10 mouse cellular contexts compared by ENCODE assay signal in genomic region chr2:11425421-11426131, GRCm38 (mm10).
DNase-seq lines count a peak whose midpoint lies in the region; ATAC-seq and TF ChIP-seq lines count a peak whose summit lies in the region.
"Had no signal": no experiment of that assay in that cellular context is flagged by ENCODE, and none has a peak within 500 bp of the region (broad histone marks: within the 10 kb centered on the region; RNA-seq: fewer than 3 reads in every experiment).

No protein-coding gene starts in this region.

- intact Hi-C loops in gastrocnemius, adult 2 months (cut with DNase I) = no loop called here

- H3K27me3 ChIP-seq in intestine, postnatal 0 days (replicated peaks; ENCODE audit: control insufficient read depth, insufficient read depth, low read length) = no peaks in the 10 kb centered on the region
- no peaks in the 10 kb centered on the region for H3K27me3 ChIP-seq in lung, embryonic 15.5 days
- H3K27me3 ChIP-seq in forebrain, postnatal 0 days (ENCODE audit: insufficient read depth, low read length) = no peaks in the 10 kb centered on the region
- H3K27me3 ChIP-seq: embryonic facial prominence, embryonic 15.5 days; midbrain, embryonic 12.5 days had no signal

- no peak overlapping the region for H3K4me3 ChIP-seq in gastrocnemius, adult 2 months
- H3K4me3 ChIP-seq in intestine, postnatal 0 days (ENCODE audit: low read depth, low read length) = no peak overlapping the region
- H3K4me3 ChIP-seq in lung, embryonic 15.5 days = no peak overlapping the region
- H3K4me3 ChIP-seq in forebrain, postnatal 0 days (ENCODE audit: low read depth, low read length) = no peak overlapping the region
- H3K4me3 ChIP-seq: embryonic facial prominence, embryonic 15.5 days; midbrain, embryonic 12.5 days had no signal

- TF ChIP-seq CTCF in gastrocnemius, adult 2 months (IDR thresholded peaks at IDR 0.05) = no peak
- no peak for TF ChIP-seq CTCF in intestine, postnatal 0 days (IDR thresholded peaks at IDR 0.05; ENCODE audit: low read depth)
- TF ChIP-seq CTCF in forebrain, postnatal 0 days (IDR thresholded peaks at IDR 0.05; ENCODE audit: low read depth) = no peak

- peak; percentile 17; the same call in 1 of the 2 replicates for ATAC-seq in frontal cortex, adult (ENCODE audit: low TSS enrichment)
- ATAC-seq in intestine, postnatal 0 days = peak; percentile 53
- ATAC-seq in lung, embryonic 15.5 days (ENCODE audit: borderline replicate concordance, extremely low read depth, low FRiP score, low TSS enrichment) = peak; percentile 86
- no peak for ATAC-seq in forebrain, postnatal 0 days

- no peak for DNase-seq in frontal cortex, postnatal 10 days (ENCODE audit: low spot score in 2 of 2)
- DNase-seq in gastrocnemius, adult 2 months = peak; percentile 62
- DNase-seq in forebrain, postnatal 0 days = no peak
- DNase-seq in layer of hippocampus, postnatal 25 days (ENCODE audit: extremely low spot score in 1 of 2, low spot score in 1 of 2) = no peak
- no peak for DNase-seq in spleen, adult 12 weeks (ENCODE audit: low spot score)

- no peaks in the 10 kb centered on the region for H3K36me3 ChIP-seq in intestine, postnatal 0 days (ENCODE audit: control insufficient read depth, insufficient read depth)
- H3K36me3 ChIP-seq in lung, embryonic 15.5 days = no peaks in the 10 kb centered on the region
- H3K36me3 ChIP-seq in forebrain, postnatal 0 days (ENCODE audit: insufficient read depth) = no peaks in the 10 kb centered on the region
- H3K36me3 ChIP-seq: embryonic facial prominence, embryonic 15.5 days; midbrain, embryonic 12.5 days had no signal

- WGBS in intestine, postnatal 0 days = 8% methylated on average over 5 of the region's 5 CpGs
- WGBS in lung, embryonic 15.5 days = 11% methylated on average over 5 of the region's 5 CpGs
- 53% methylated on average over 5 of the region's 5 CpGs for WGBS in forebrain, postnatal 0 days

- H3K4me2 ChIP-seq in intestine, postnatal 0 days (replicated peaks; ENCODE audit: low read depth) = 0 out of 2 replicates have a peak overlapping the region, but pooled peaks have one; percentile 9
- H3K4me2 ChIP-seq in lung, embryonic 15.5 days = no peak overlapping the region
- no peak overlapping the region for H3K4me2 ChIP-seq in forebrain, postnatal 0 days (ENCODE audit: low read depth)
- H3K4me2 ChIP-seq: embryonic facial prominence, embryonic 15.5 days; midbrain, embryonic 12.5 days had no signal

- H3K27ac ChIP-seq in gastrocnemius, adult 2 months = peak overlapping the region; percentile 44; the same call in 1 of the 2 replicates
- peak overlapping the region; percentile 57 for H3K27ac ChIP-seq in intestine, postnatal 0 days (ENCODE audit: low read depth, low read length)
- H3K27ac ChIP-seq in lung, embryonic 15.5 days = peak overlapping the region; percentile 71; the same call in 1 of the 2 replicates
- no peak overlapping the region for H3K27ac ChIP-seq in forebrain, postnatal 0 days (ENCODE audit: low read depth, low read length)
- H3K27ac ChIP-seq: embryonic facial prominence, embryonic 15.5 days; midbrain, embryonic 12.5 days had no signal

- H3K9me3 ChIP-seq in intestine, postnatal 0 days (ENCODE audit: control insufficient read depth) = no peaks in the 10 kb centered on the region
- no peaks in the 10 kb centered on the region for H3K9me3 ChIP-seq in lung, embryonic 15.5 days
- no peaks in the 10 kb centered on the region for H3K9me3 ChIP-seq in forebrain, postnatal 0 days (ENCODE audit: low read length)
- H3K9me3 ChIP-seq: embryonic facial prominence, embryonic 15.5 days; midbrain, embryonic 12.5 days had no signal

- H3K9ac ChIP-seq in intestine, postnatal 0 days (ENCODE audit: low read depth, low read length) = no peak overlapping the region
- no peak overlapping the region for H3K9ac ChIP-seq in lung, embryonic 15.5 days
- no peak overlapping the region for H3K9ac ChIP-seq in forebrain, postnatal 0 days
- H3K9ac ChIP-seq: embryonic facial prominence, embryonic 15.5 days; midbrain, embryonic 12.5 days had no signal

- H3K4me1 ChIP-seq in intestine, postnatal 0 days (replicated peaks; ENCODE audit: control insufficient read depth, insufficient read depth, low read length) = no peaks in the 10 kb centered on the region
- peaks cover 38% of the 10 kb centered on the region for H3K4me1 ChIP-seq in lung, embryonic 15.5 days
- H3K4me1 ChIP-seq in forebrain, postnatal 0 days (ENCODE audit: insufficient read depth) = no peaks in the 10 kb centered on the region
- H3K4me1 ChIP-seq: midbrain, embryonic 12.5 days had no signal
